ENCODE assay signal across 8 mouse cellular contexts in genomic region chr15:78926021-78926919, GRCm38 (mm10). TPM values are rescaled to one million over a fixed set of nuclear protein-coding genes. Genes with fewer than 3 reads are reported as not detected.
DNase-seq lines count a peak whose midpoint lies in the region; ATAC-seq and TF ChIP-seq lines count a peak whose summit lies in the region.

Gene Lgals1, plus strand, starts transcription at chr15:78926725.

- peak; percentile 99 for DNase-seq in NIH3T3 (ENCODE audit: low read depth)
- DNase-seq in cerebellum, adult 2 months: peak; percentile 80 to 85
- peak in 1 of 2 experiments; percentile 55 for DNase-seq in layer of hippocampus, adult 8-10 months (ENCODE audit: low spot score in 2 of 2)
- DNase-seq in lung, postnatal 0 days (ENCODE audit: low spot score): peak; percentile 86
- peak; percentile 94 for DNase-seq in ovary, postnatal 10 days (ENCODE audit: low spot score)
- peak; percentile 59 for DNase-seq in urinary bladder, adult 2 months (ENCODE audit: low spot score)

- H3K4me3 ChIP-seq in cerebellum, adult 2 months (replicated peaks; ENCODE audit: insufficient read depth, low read depth, low read length): peak within 1 kb of the TSS; percentile 44
- peak within 1 kb of the TSS; percentile 7 for H3K4me3 ChIP-seq in forebrain, embryonic 16.5 days (replicated peaks; ENCODE audit: low read length)
- peak within 1 kb of the TSS; percentile 36 for H3K4me3 ChIP-seq in lung, postnatal 0 days (ENCODE audit: low read depth, low read length)

- peak within 1 kb of the TSS; percentile 58 for H3K27ac ChIP-seq in cerebellum, adult 2 months (ENCODE audit: insufficient read depth, low read length)
- peak within 1 kb of the TSS; percentile 65; the same call in 1 of the 2 replicates for H3K27ac ChIP-seq in forebrain, embryonic 16.5 days (ENCODE audit: low read length)
- peak within 1 kb of the TSS; percentile 68 for H3K27ac ChIP-seq in lung, postnatal 0 days (ENCODE audit: low read length)

- no peak for TF ChIP-seq POLR2A in cerebellum, adult 2 months (IDR thresholded peaks at IDR 0.05; ENCODE audit: borderline replicate concordance, insufficient read depth, low read length)

- peak within 1 kb of the TSS; percentile 71 for H3K4me2 ChIP-seq in forebrain, embryonic 16.5 days (ENCODE audit: low read length)
- peak within 1 kb of the TSS; percentile 64 for H3K4me2 ChIP-seq in lung, postnatal 0 days (replicated peaks; ENCODE audit: low read depth, low read length)

- no peak for TF ChIP-seq EP300 in lung, postnatal 0 days (IDR thresholded peaks at IDR 0.05)

- H3K4me1 ChIP-seq in cerebellum, adult 2 months (ENCODE audit: control insufficient read depth, insufficient read depth, low read length): peaks cover 25% of the 10 kb centered on the region
- peaks cover 25% of the 10 kb centered on the region for H3K4me1 ChIP-seq in forebrain, embryonic 16.5 days (replicated peaks; ENCODE audit: control insufficient read depth, insufficient read depth, low read length)
- peaks cover 16% of the 10 kb centered on the region; the same call in 1 of the 2 replicates for H3K4me1 ChIP-seq in lung, postnatal 0 days (ENCODE audit: insufficient read depth, low read depth, low read length)

- no peak for TF ChIP-seq CTCF in cerebellum, adult 2 months (IDR thresholded peaks at IDR 0.05; ENCODE audit: borderline replicate concordance, insufficient read depth, low read depth, low read length)
- TF ChIP-seq CTCF in lung, postnatal 0 days (IDR thresholded peaks at IDR 0.05): no peak

- H3K9me3 ChIP-seq in forebrain, embryonic 16.5 days (ENCODE audit: control insufficient read depth, low read length): no peaks in the 10 kb centered on the region
- H3K9me3 ChIP-seq in lung, postnatal 0 days (ENCODE audit: low read length): no peaks in the 10 kb centered on the region

- ATAC-seq in forebrain, embryonic 16.5 days: peak; percentile 51
- peak; percentile 18 to 46; a peak in 2 of 4 replicates for ATAC-seq in hematopoietic stem cell, adult 5-6 weeks (replicated peaks in 1 of 2; ENCODE audit: insufficient read depth in 1 of 2, low FRiP score in 2 of 2, low TSS enrichment in 1 of 2, low read depth in 1 of 2, poor library complexity in 2 of 2, severe bottlenecking in 2 of 2)
- peak; percentile 76 for ATAC-seq in lung, postnatal 0 days

- H3K9ac ChIP-seq in forebrain, embryonic 16.5 days (replicated peaks; ENCODE audit: low read depth, low read length): peak within 1 kb of the TSS; percentile 23; the same call in 1 of the 2 replicates
- H3K9ac ChIP-seq in lung, postnatal 0 days (replicated peaks; ENCODE audit: low read depth): peak within 1 kb of the TSS; percentile 1; the same call in 1 of the 2 replicates

- H3K36me3 ChIP-seq in forebrain, embryonic 16.5 days (ENCODE audit: control insufficient read depth, insufficient read depth): no peaks in the 10 kb centered on the region
- no peaks in the 10 kb centered on the region for H3K36me3 ChIP-seq in lung, postnatal 0 days (ENCODE audit: insufficient read depth, low read length)

- 16% methylated on average over 20 of the region's 20 CpGs for WGBS in cerebellum, adult 2 months
- WGBS in forebrain, embryonic 16.5 days: 9% methylated on average over 20 of the region's 20 CpGs
- 7% methylated on average over 20 of the region's 20 CpGs for WGBS in lung, postnatal 0 days

- H3K27me3 ChIP-seq in cerebellum, adult 2 months (ENCODE audit: control insufficient read depth, insufficient read depth, low read length): no peaks in the 10 kb centered on the region
- no peaks in the 10 kb centered on the region for H3K27me3 ChIP-seq in forebrain, embryonic 16.5 days (replicated peaks; ENCODE audit: control insufficient read depth, insufficient read depth, low read length)
- no peaks in the 10 kb centered on the region for H3K27me3 ChIP-seq in lung, postnatal 0 days (replicated peaks; ENCODE audit: insufficient read depth, low read length)

RNA-seq across cellular contexts. Expression of gene Lgals1, which starts in this region (rescaled TPM):
- 64.7 and 71.7 TPM in 2 replicates for polyA plus RNA-seq in cerebellum, adult 2 months (2012; rRNA removed)
- polyA plus RNA-seq in forebrain, embryonic 16.5 days (2015; fragmentation: Nextera tagmentation; extraction: Ambion mirVana): 51.9 and 95.5 TPM in 2 replicates
- 77.1 and 108 TPM in 2 replicates for total RNA-seq in hematopoietic stem cell, adult 5-6 weeks (2017)
- total RNA-seq in layer of hippocampus, adult 8-10 months (2022): 10 to 100 TPM; 16.9 to 40.3 (median 28.2) TPM
- polyA plus RNA-seq in lung, postnatal 0 days (2015; fragmentation: Nextera tagmentation; extraction: Ambion mirVana): 655 and 726 TPM in 2 replicates
- 979 and 1,151 TPM in 2 replicates for polyA plus RNA-seq in urinary bladder, adult 2 months (2012; rRNA removed)
